Mouse (Mus musculus) left cerebral cortex, postnatal 14 days (tissue): Measurements from ENCODE around the gene Srgap3. TPM values are rescaled to one million over a fixed set of nuclear protein-coding genes. Genes with fewer than 3 reads are reported as not detected.

ENCODE experiments used
- DNase-seq, 2 experiments: peaks; one replicate each; pipeline ENCODE4 v3.0.0; 2021 to 2022; ENCODE audit warnings: low spot score in 2 of 2, mixed read lengths in 1 of 2
- intact Hi-C: fragments of 180-260 bp; cut with DNase I; formaldehyde crosslinking; loops from one replicate; pipeline ENCODE4 v1.15.1; 2025
- total RNA-seq, 2 experiments: library from RNA; stranded (reverse); gene quantifications; 2 replicates each; pipeline ENCODE4 v1.2.3; 2021

Gene Srgap3
- total RNA-seq, 2 experiments from 2014 or later = 212 to 222 TPM

DNA sequence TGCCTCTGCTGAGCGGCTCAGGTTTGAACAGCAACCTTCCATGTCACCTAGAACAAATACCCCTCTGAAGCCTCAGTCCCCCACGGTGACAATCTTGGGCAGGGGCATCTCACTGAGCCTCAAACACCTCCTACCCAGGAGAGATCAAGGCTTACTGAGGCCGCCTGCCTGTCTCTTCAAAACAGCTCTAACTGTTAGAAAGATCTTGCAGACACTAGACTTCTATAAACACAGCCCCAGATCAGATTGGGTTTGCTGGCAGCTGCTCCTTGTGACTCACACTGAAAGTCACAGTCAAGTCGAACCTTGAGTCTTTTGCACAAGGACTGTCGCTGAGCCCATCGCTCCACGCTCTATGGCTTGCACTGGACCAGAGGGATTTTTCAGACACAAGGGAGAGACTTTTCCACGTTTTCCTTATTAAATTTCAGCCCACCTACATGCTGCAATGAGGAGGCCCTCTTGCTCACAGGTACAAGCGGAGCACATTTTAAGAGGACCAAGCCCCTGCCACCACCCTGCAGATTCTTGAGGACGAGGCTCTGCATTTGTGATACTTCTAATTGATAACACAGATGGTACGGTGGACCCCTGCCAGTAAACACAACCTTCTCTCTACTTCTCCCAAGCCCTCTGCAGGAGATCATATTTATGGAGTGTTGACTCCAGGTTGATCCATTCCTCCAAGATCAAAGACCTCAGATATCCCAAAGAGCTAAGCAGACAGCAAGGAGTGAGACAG, 21.7 kb downstream of the Srgap3 start:
- DNase-seq = peak; percentile 34 to 69
- intact Hi-C loops = loop anchor here (5.0 kb wide), 2 partner anchors 43 to 198 kb away; no protein-coding TSS in a partner anchor

DNA sequence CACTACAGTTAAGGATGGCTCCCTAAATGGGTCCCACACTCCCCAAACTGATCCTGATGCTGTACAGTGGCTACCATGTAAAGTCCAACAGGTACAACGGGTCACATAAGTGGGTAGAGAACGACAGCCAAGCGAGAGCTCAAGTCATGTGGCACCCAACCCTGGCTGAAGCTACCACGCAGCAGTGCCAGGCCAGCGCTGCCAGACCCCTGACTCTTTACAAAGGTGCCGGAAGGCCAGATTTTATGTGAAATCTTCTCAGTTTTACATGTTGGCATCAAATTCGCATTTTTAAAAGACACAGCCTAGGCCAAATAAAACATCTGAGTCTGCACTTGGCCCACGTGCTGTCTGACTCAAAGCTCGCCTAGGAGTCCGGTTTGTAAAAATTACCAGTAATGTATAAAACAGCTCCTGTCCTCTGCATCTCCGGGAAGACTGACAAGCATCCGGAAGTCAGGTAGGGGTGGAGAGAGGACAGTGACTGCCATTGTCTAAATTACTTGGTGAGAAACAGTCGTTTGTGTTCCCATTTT, 22.4 kb downstream of the Srgap3 start:
- intact Hi-C loops = loop anchor here (5.0 kb wide), 2 partner anchors 42 to 197 kb away; no protein-coding TSS in a partner anchor
- DNase-seq = no peak

DNA sequence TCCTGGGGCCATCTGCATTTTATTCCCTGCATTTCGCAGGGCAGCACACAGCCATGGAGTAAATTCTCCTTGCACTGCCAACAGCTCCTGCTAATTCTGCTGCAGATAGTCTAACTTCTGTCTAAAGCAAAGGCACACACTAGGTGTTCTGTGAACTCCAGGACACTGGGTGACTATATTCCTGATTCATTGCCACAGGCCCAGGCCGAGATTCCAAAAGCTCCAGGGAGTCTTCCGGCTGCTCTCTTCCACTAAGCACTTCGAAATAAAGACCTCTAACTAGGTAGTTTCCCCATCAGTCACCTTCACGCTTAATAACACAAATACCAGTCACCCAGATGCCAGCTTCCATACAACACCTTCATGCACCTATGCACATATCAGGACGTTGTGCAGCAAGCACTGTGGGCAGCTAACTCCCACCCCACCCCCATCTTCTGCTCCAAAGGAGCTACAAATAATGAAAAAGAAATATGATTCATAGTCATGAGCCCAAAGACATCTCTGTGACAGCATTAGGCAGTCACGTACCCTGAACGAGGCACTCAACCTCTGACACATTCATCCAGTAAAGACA, 26.4 kb downstream of the Srgap3 start:
- no peak for DNase-seq
- intact Hi-C loops = no loop called here

DNA sequence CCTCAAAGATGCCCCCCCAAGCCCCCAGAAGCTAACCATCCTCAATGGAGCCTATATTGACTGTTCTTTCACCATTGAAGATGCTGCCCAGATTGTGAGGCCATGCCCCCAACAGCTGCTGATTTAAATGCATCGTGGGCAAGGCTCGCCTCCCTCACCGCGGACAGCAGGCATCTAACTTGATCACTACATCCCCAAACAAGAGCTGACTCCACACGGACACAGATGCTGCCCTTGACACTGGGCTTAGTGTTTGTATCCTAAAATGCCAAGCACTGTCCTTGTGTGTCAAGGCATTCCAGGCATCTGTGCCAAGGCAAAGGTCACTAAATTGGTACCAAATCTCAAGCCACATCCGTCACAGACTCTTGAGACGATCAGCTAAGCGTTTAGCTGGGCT, 29.3 kb downstream of the Srgap3 start:
- no peak for DNase-seq
- intact Hi-C loops = no loop called here

DNA sequence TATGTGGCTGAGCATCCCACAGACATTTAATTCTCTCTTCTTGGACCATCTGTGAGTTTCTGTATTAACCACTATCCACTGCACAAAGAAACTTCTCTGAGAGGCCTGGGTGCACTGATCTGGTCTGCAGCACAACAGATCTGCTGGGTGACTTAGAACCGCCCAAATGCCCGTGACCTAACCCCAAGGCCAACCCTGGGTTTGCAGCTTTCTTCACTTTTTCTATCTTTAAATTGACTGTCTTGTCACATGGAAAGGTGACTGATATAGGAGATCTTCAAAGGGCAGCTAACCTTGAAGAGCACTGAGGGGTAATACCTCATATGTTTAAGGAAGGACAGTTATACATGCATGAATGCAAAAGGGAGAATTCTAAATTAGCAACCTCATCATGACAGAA, 30.8 kb downstream of the Srgap3 start:
- intact Hi-C loops = no loop called here
- DNase-seq = no peak

DNA sequence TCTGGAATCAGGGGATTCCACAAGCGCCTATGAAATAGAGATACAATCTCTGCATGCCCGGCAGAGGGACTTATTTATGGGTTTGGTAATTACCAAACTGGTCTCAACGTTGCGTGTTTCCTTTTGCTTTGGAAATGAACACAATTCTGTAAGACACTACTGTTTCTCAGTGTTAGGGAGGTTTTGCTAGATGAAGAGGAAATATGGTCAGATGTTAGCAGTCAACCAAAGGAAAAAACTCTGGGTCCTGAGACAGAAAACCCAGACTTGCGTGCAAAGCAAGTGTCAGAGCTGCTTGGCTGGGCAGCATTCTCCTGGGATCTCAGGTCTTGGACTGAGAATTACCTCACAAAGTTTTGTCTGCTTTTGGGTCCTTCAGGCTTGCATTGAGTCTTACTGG, 34.5 kb downstream of the Srgap3 start:
- intact Hi-C loops = no loop called here
- no peak for DNase-seq

DNA sequence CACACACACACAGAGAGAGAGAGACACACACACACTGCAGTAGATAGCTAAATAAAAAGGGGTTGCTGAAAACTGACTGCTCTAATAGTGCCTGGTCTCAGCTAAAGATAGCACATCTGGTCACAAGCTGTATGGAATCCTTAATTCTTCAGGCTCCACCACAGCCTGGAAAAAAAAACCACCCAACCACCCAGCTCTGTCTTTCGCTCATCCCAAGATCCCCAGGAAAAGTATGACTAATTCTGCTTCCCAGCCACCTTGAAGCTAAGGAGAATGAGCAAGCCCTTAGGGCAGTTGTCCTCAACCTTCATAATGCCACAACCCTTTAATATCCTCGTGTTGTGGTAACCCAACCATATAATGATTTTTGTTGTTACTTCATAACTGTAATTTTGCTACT, 37.4 kb downstream of the Srgap3 start:
- intact Hi-C loops = no loop called here
- no peak for DNase-seq

DNA sequence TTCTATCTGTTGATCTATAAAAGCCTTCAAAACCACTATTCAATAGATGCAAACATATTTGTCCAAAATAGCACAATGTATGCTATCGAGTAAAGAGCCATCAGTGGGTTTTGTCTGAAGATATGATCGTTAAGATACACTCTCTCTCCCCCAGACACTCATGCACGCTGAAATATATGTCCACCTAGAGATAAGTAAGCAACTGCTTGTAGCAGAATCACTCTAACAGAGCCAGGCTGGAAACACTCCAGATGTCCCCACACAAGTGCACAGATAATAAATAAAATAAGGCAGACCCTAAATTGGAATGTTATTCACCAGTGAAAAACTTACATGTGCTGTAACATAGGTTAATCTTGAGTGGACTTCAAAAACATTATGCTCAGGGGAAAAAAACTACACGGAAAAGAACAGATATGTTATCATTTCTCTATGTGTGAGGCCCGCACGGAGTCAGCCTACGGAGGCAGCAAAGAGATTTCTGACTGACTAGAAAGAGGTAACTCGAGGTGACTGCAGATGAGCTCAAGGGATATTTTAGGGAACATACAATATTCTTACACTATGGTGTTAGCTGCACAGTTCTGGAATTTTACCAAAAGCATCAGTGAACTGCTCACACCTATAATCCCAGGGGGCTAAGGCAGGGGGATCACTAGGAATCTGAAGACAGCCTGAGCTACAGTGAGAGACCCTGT, 39.0 kb downstream of the Srgap3 start:
- intact Hi-C loops = no loop called here

DNA sequence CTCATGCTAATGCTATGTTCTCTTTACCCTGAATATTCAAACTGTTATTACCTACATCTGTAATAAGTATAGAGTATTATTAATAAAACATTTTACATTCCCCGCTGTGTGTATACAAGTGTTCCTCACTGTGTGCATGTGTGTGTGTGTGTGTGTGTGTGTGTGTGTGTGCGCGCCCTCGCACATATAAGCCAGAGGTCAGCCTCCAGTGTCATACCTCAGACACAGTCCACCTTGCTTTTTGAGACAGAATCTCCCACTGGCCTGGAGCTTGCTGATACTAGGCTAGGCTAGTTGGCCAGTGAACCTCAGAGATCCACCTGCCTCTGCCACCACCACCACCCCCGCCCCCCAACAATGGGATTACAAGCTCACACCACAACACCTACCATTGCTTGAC, 43.3 kb downstream of the Srgap3 start:
- intact Hi-C loops = no loop called here
- no peak for DNase-seq

More for the DNA sequence above, 39.0 kb downstream of the Srgap3 start:
- DNase-seq = peak in 1 of 2 experiments; percentile 54

DNA sequence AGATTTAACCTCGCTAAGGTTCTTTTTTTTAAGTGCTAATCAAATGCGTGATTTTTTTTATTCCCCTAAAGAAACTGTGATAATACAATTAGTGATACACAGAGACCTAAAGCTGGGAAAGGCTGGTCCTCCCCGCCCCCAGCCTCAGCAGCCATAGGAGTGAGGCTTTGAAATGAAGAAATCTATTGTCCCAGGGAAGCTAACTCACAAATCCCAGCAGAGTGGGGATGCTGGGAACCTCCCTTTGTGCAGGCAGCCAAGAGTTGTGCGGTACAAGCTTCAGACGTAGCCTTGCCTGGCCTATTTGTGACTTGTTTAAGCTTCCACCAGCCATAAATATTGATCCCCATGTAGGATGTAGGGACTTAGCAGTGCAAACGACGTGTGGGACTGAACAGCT, 43.8 kb downstream of the Srgap3 start:
- DNase-seq = no peak
- intact Hi-C loops = no loop called here

DNA sequence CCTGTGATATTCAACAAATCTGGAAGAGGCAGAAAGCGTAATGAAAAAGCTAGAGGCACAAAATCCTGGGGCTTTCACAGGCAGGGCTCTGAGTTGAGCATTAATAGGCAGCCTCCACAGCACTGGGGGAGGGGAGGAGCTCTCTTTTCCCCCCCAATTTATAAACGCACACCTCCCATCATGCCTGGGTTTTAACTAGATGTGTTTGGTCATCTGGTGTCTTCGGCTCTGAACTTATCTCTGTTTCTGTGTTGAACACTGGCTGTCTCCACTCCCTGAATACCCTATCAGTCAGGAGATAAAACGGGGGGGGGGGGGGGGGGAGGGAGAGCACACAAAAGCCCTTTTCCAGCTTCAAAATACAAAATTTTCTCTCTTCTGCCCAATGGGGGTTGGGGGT, 44.3 kb downstream of the Srgap3 start:
- no peak for DNase-seq
- intact Hi-C loops = no loop called here

DNA sequence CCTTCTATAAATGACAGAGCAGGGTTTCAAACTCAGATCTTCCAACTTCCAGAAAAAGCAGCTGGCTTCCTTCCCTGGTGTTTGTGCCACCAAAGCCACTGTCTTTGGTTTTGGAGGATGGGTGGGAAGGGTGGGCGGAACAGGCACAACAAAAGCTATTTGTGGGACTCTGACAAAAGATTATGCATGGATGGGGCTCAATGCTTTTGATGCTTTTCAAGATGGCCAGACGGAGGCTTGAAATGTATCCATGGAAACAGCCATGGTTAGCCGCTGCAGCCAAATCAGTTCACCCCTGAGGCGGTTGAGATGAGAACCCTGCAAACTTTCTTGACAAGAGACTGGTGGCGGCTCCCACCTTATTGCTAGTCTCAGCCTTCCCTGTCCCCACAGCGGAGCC, 46.8 kb downstream of the Srgap3 start:
- intact Hi-C loops = no loop called here
- DNase-seq = no peak

DNA sequence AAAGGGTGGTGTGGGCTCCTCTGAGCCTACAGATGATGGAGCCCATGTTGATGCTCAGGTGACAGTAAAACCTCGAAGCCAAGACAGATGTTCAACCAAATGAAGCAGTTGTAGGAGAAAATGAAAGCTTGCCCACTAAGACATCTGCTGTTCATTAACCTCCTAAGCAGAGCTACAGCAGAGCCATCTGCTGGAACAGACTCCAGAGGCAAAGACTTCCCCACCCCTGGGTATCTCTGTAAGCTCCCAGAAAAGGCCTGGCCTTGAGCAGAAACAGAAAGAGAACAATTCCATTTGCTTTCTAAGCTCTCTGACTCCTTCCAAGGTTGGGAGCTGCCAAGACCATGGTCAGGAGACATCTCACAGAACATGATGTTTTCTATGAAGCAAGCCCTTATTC, 47.4 kb downstream of the Srgap3 start:
- intact Hi-C loops = no loop called here
- no peak for DNase-seq

DNA sequence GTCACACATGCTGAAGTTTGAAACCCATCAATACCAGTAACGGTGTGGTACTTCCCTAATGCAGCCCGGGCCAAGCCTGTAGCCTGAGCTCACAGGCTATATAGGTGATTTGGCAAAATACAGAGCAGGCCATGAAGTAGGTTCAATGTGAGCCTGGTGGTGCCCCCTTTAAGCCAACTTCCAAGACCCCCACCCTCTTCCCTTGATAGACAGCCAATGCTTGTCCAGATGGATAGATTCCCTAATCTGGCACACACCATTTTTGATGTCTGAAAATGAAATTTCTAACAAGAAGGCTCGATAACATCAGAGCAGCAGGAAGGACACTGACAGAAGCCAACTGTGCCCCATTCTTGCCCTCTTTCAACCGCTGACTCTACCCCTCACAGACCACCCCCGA, 47.8 kb downstream of the Srgap3 start:
- DNase-seq = no peak
- intact Hi-C loops = no loop called here

DNA sequence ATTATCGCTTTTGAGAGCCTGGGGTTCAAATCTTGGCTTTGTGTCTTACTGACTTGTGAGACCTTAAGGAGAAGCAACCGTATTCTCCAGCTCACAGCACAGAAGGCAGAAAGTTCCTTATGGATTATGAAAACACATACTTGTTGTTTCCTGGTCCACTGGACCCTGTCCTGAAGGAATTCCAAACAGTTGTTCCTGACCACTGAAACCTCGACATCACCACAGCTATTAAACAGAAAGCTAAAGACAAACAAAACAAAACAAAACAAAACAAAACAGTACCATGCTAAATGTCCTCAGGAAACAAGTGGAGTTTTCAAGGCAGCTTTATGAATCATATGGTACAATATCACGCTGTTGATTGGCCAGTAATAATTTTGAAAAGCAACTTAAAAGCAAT, 48.6 kb downstream of the Srgap3 start:
- DNase-seq = no peak
- intact Hi-C loops = no loop called here

DNA sequence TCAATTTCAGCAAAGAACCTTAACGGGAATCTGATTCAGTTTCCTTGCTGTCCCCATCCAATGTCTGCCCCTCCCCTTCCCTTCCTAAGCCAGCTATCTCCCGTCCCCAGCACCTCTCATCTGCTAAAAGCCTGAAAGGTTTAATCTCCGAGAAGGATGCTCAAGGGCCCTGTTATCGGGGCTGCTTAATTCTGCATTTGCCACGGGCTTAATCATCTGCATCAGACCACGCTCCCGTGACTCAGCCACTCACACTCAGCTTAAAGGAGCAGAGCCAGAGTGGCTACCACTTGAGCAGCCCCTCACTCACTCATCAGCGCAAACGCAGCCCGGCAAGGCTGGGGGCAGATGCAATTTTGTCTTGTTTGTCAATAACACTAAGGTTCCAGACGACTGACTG, 50.7 kb downstream of the Srgap3 start:
- intact Hi-C loops = no loop called here

DNA sequence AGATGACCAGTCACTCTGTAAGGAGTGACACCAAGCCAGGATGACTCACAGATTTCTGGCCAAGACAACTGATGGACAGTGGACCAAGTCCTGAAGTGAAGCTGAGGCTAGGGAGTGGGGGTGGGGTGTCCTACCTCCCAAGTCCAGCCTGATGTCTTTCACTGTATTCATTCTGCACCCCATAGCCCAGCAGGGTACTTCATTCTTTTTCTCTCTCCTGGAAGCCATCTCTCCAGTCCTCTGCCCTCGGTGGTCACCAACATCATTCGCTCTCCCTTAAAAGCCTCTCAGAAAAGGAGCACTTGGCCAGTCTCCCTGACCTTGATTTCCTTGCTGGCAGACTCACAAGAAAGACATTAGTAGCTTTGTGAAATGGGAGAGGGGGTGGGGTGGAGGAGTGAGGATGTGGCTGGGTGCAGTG, 56.7 kb downstream of the Srgap3 start:
- no peak for DNase-seq
- intact Hi-C loops = no loop called here

More for the DNA sequence above, 50.7 kb downstream of the Srgap3 start:
- DNase-seq = no peak

DNA sequence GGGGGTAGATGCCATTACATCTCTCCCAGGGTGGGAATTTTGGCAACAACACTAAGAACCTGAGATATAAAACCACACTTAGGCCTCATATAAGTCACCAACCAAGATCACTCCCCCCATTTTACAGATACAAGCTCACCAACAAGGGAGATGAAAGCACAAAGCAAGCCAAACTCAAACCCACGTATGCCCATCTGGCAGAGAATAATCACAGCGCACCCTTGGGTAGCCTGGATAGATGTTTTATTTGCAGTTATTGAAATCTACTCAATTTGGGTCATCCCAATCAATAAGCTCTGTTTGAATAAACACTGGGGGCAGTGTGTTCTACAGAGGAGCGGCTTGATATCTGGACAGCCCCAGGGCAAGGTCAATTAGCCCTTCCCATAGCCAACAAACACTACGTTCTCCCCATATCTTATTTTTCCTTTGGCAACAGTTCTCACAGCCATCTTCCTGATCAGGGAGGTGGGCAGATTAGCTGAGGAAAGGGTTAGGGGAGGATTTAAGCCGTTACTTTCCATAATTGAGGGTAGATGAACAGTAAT, 63.4 kb downstream of the Srgap3 start:
- no peak for DNase-seq
- intact Hi-C loops = loop anchor here (5.0 kb wide), 2 partner anchors 44 to 64 kb away; partner anchors contain the start of gene Srgap3

DNA sequence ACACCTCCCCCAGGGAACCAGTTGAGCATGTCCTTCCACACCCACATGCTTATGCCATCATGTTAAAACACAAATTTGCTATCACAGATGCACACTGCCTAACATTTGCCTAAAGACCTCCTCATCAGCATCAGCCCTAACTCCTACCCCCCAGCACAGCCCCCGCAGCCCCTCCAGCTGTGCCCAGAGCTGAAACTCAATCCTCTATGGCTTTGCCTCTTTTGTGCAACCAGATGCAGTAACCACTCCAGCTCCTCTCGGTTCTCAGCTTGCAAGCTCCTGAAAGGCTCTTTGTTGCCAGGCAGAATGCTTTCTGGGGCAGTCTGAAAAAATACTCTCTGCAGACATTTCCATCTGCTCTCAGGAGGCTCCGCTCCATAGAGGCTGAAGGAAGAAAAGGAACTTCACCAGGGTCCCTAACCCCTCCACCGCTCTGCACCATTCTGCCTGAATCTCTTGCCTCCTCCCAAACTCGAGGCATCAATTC, 67.0 kb downstream of the Srgap3 start:
- peak; percentile 70 to 83 for DNase-seq
- intact Hi-C loops = loop anchor here (5.0 kb wide), 2 partner anchors 47 to 67 kb away; partner anchors contain the start of gene Srgap3

DNA sequence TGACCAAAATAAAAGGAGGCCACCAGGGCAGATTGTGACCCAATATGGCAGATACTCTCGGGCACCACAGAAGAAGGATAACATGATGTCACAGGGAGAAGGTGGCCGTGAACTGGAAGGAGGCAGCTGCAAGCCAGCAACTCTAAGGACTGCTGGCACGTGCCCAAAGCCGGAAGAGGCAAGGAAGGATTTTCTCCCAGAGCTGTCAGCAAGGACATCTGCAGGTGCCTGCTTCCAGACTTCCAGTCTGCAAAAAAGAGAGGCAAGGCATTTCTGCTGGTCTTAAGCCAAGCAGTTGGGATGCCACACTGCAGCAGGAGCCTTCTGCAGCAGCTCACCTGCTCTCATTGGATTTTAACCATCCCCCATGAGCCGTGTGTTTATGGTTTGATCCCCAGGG, 67.9 kb downstream of the Srgap3 start:
- intact Hi-C loops = no loop called here
- peak; percentile 60 to 62 for DNase-seq
